Mouse (Mus musculus): ENCODE measurements at regions not wholly inside any gene's neighbourhood (a gene's known extent, or its start where the extent isn't known, plus 50 kb on each side); places are given as distances from the start of the nearest gene placed in this dataset.

DNA sequence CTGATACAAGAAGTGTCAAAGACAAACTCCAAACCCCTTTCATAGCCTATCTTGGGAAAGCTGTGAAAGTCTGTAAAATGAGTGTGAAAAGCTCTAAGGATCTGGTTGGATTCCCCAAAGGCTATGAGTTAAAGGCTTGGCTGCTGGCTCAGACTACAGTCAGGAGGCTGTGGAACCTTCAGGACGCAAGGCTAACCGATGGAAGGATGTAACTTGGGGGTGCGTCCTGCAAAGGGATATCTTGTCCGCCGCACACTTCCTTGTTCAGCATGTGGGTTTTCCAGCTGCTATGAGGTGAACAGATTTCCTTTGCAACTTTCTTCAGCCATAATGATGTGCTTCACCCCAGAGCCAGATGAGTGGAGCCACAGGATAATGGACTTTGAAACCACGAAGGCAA is 240.3 kb upstream of the Dusp10 start:
- Histone ChIP-seq H3K27me3 (ENCODE audit: control insufficient read depth in 1 of 2, insufficient read depth in 2 of 2, low read length in 2 of 2) (no peaks in the 10 kb centered on the region), H3K4me3 (ENCODE audit: control insufficient read depth in 1 of 2, insufficient read depth in 1 of 2, low read depth in 2 of 2, low read length in 2 of 2) (no peak overlapping the region), H3K4me1 (ENCODE audit: control insufficient read depth in 1 of 2, insufficient read depth in 2 of 2, low read length in 2 of 2) (no peaks in the 10 kb centered on the region), H3K9ac (ENCODE audit: control insufficient read depth, low read depth, low read length, poor library complexity, severe bottlenecking) (no peak overlapping the region), H3K27ac (ENCODE audit: control insufficient read depth, low read depth, low read length) (no peak overlapping the region), H3K79me2 (ENCODE audit: control insufficient read depth, insufficient read depth, low read length, poor library complexity) (no peaks in the 10 kb centered on the region), H3K9me3 (replicated peaks; ENCODE audit: insufficient read depth, low read length) (no peaks in the 10 kb centered on the region), H3K36me3 (ENCODE audit: control insufficient read depth in 1 of 2, insufficient read depth in 2 of 2, low read length in 2 of 2) (no peaks in the 10 kb centered on the region)
- DNase-seq (ENCODE audit: low read depth, low spot score): no peak
- TF ChIP-seq TCF12 (IDR thresholded peaks at IDR 0.05; ENCODE audit: low read depth, low read length) (no peak), MEF2A (IDR thresholded peaks at IDR 0.05; ENCODE audit: extremely low read depth, insufficient replicate concordance, low read depth, low read length, poor library complexity, severe bottlenecking) (no peak), MAFK (IDR thresholded peaks at IDR 0.05; ENCODE audit: borderline replicate concordance, low read depth, low read length) (no peak), SMC3 (IDR thresholded peaks at IDR 0.05; ENCODE audit: low read depth, low read length) (no peak), GATA1 (IDR thresholded peaks at IDR 0.05; ENCODE audit: low read depth, low read length) (no peak)

DNA sequence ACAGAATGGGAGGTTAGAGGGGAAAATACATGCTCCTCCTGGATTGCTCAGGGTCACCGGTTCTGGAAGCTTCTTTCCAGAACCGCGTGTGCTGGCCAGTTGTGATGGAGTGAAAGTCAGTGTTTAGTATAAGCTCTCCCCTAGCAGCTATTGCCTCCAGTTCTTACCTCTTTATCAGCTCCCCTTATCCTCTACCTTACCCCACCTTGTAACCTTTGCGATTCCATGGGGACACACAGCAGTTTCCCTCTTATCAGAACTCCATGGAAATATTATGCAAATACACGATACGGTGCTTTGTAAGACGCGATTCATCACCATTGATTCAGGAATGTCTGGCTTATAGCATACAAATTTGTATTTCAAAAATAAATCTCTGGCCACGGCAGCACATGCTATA is 232.9 kb upstream of the Dusp10 start:
- TF ChIP-seq CHD1 (IDR thresholded peaks at IDR 0.05; ENCODE audit: low read depth, low read length) (no peak), RAD21 (IDR thresholded peaks at IDR 0.05; ENCODE audit: low read depth, low read length) (no peak), ZNF384 (IDR thresholded peaks at IDR 0.05; ENCODE audit: low read depth, low read length) (no peak), JUND (IDR thresholded peaks at IDR 0.05; ENCODE audit: low read depth, low read length) (no peak), TBP (IDR thresholded peaks at IDR 0.05; ENCODE audit: low read depth, low read length) (no peak), EP300 (IDR thresholded peaks at IDR 0.05; ENCODE audit: low read depth in 1 of 2, low read length in 2 of 2) (no peak), MAFK (IDR thresholded peaks at IDR 0.05; ENCODE audit: borderline replicate concordance, low read depth, low read length) (no peak), USF2 (IDR thresholded peaks at IDR 0.05; ENCODE audit: borderline replicate concordance in 1 of 2, insufficient read depth in 1 of 2, low read depth in 1 of 2, low read length in 2 of 2) (no peak), ELF1 (IDR thresholded peaks at IDR 0.05; ENCODE audit: low read depth, low read length) (no peak), MYB (IDR thresholded peaks at IDR 0.05; ENCODE audit: low read depth, low read length) (no peak), ZMIZ1 (IDR thresholded peaks at IDR 0.05; ENCODE audit: low read depth, low read length) (no peak), POLR2A (IDR thresholded peaks at IDR 0.05; ENCODE audit: control insufficient read depth in 1 of 2, insufficient read depth in 1 of 2, low read depth in 1 of 2, low read length in 2 of 2, poor library complexity in 1 of 2) (no peak), CTCF (IDR thresholded peaks at IDR 0.05 in 2 of 3, conservative IDR thresholded peaks at IDR 0.05 in 1 of 3; ENCODE audit: control insufficient read depth in 1 of 3, insufficient read depth in 1 of 3, low read depth in 2 of 3, low read length in 3 of 3, poor library complexity in 1 of 3, severe bottlenecking in 1 of 3) (no peak)
- no peak for DNase-seq (ENCODE audit: low read depth, low spot score)
- Histone ChIP-seq H3K4me3 (ENCODE audit: control insufficient read depth in 1 of 2, insufficient read depth in 1 of 2, low read depth in 2 of 2, low read length in 2 of 2) (no peak overlapping the region), H3K9ac (ENCODE audit: control insufficient read depth, low read depth, low read length, poor library complexity, severe bottlenecking) (no peak overlapping the region), H3K27me3 (ENCODE audit: control insufficient read depth in 1 of 2, insufficient read depth in 2 of 2, low read length in 2 of 2) (no peaks in the 10 kb centered on the region), H3K36me3 (ENCODE audit: control insufficient read depth in 1 of 2, insufficient read depth in 2 of 2, low read length in 2 of 2) (no peaks in the 10 kb centered on the region), H3K79me2 (ENCODE audit: control insufficient read depth, insufficient read depth, low read length, poor library complexity) (no peaks in the 10 kb centered on the region), H3K4me1 (ENCODE audit: control insufficient read depth in 1 of 2, insufficient read depth in 2 of 2, low read length in 2 of 2) (no peaks in the 10 kb centered on the region), H3K27ac (ENCODE audit: control insufficient read depth, low read depth, low read length) (no peak overlapping the region), H3K9me3 (replicated peaks; ENCODE audit: insufficient read depth, low read length) (no peaks in the 10 kb centered on the region)

Data from MEL (cell line).